Mouse (Mus musculus) ES-Bruce4 (cell line): ENCODE results near the gene Camk2d. TPM values are rescaled to one million over a fixed set of nuclear protein-coding genes. Genes with fewer than 3 reads are reported as not detected.

Source experiments
- H3K27ac ChIP-seq: 2 replicates; pipeline ENCODE4 v1.5.1; 2012; ENCODE audit warnings: low read length, inconsistent platforms; ENCODE audit not compliant: insufficient read depth
- H3K27me3 ChIP-seq: 2 replicates; pipeline ENCODE4 v1.6.1; 2012; ENCODE audit warnings: mild to moderate bottlenecking, low read length, inconsistent platforms; ENCODE audit not compliant: control insufficient read depth, poor library complexity, insufficient read depth, severe bottlenecking
- H3K36me3 ChIP-seq: 2 replicates; pipeline ENCODE4 v1.6.1; 2012; ENCODE audit warnings: inconsistent platforms, mild to moderate bottlenecking, low read length, moderate library complexity; ENCODE audit not compliant: control insufficient read depth, poor library complexity, insufficient read depth, severe bottlenecking
- H3K4me1 ChIP-seq: one replicate; pipeline ENCODE4 v1.8.1; 2011; ENCODE audit warnings: low read length; ENCODE audit not compliant: control insufficient read depth, insufficient read depth
- H3K4me3 ChIP-seq: 2 replicates; pipeline ENCODE4 v1.5.1; 2011; ENCODE audit warnings: low read depth, mild to moderate bottlenecking, low read length
- H3K9ac ChIP-seq: 2 replicates; pipeline ENCODE4 v1.6.1; 2012; ENCODE audit warnings: low read depth, mild to moderate bottlenecking, inconsistent platforms; ENCODE audit not compliant: poor library complexity, severe bottlenecking
- H3K9me3 ChIP-seq: replicated peaks from 2 replicates; pipeline ENCODE4 v1.6.1; 2012; ENCODE audit warnings: mild to moderate bottlenecking, low read length, inconsistent platforms; ENCODE audit not compliant: control insufficient read depth, poor library complexity, insufficient read depth, severe bottlenecking
- CTCF ChIP-seq: IDR thresholded peaks from one replicate; pipeline ENCODE4 v1.8.1; 2011; ENCODE audit warnings: low read depth, low read length
- EP300 ChIP-seq: IDR thresholded peaks from 2 replicates; pipeline ENCODE4 v1.6.1; 2011; ENCODE audit warnings: low read depth, low read length; ENCODE audit not compliant: insufficient read depth
- POLR2A ChIP-seq: IDR thresholded peaks from one replicate; pipeline ENCODE4 v1.8.1; 2011; ENCODE audit warnings: low read length; ENCODE audit not compliant: insufficient read depth
- polyA plus RNA-seq: library from polyadenylated mRNA; stranded (reverse); fragments of >200 nt; gene quantifications from 2 replicates; pipeline ENCODE4 v1.2.4, GENCODE M21; 2011; ENCODE audit warnings: low read depth; ENCODE audit not compliant: missing spikeins, insufficient read depth, insufficient read length

The Camk2d gene
- polyA plus RNA-seq, 1 experiment = 32.9 TPM

- Histone ChIP-seq H3K27me3 (no peaks in the 10 kb centered on the region), H3K9me3 (no peaks in the 10 kb centered on the region), H3K4me3 (no peak overlapping the region), H3K9ac (no peak overlapping the region), H3K27ac (no peak overlapping the region), H3K36me3 (no peaks in the 10 kb centered on the region), H3K4me1 (no peaks in the 10 kb centered on the region)
- TF ChIP-seq POLR2A (no peak), CTCF (no peak), EP300 (no peak)
Measured at GRCm38 (mm10) chr3:126586134-126586533, 10.0 kb upstream of the Camk2d start.

GRCm38 (mm10) chr3:126587477-126587876, 8.6 kb upstream of the Camk2d start:
- no peaks in the 10 kb centered on the region for H3K27me3 ChIP-seq
- no peaks in the 10 kb centered on the region for H3K9me3 ChIP-seq
- no peaks in the 10 kb centered on the region for H3K36me3 ChIP-seq
- H3K27ac ChIP-seq = no peak overlapping the region
- no peaks in the 10 kb centered on the region for H3K4me1 ChIP-seq
- H3K4me3 ChIP-seq = no peak overlapping the region
- no peak overlapping the region for H3K9ac ChIP-seq
- TF ChIP-seq EP300 (no peak), POLR2A (no peak), CTCF (no peak)

- Histone ChIP-seq H3K9ac (no peak overlapping the region), H3K4me1 (no peaks in the 10 kb centered on the region), H3K9me3 (no peaks in the 10 kb centered on the region), H3K27ac (no peak overlapping the region), H3K4me3 (no peak overlapping the region), H3K36me3 (no peaks in the 10 kb centered on the region), H3K27me3 (no peaks in the 10 kb centered on the region)
- TF ChIP-seq POLR2A (no peak), EP300 (no peak), CTCF (no peak)
Measured at GRCm38 (mm10) chr3:126589556-126589955, 6.5 kb upstream of the Camk2d start.

DNA sequence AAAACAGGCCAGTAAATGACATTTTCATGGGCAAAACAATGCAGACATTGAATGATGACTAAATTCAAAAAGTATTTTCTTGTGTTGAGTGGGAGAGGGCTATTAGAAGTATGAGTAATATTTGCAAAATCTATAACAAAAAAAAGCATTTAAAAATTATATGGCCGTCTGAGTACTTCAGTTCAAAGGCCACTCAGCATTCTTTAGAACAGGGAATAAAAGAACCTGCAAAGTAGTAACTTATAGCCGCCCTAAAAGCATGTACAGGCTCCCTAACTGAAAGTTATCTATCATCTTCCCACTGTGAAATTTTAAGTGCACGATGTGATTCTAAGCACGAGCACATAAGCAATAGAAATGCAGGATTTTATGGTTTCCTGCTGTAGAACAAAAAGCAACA, 646 bp upstream of the Camk2d start:
- Histone ChIP-seq H3K27me3 (no peaks in the 10 kb centered on the region), H3K9me3 (no peaks in the 10 kb centered on the region), H3K27ac (no peak overlapping the region), H3K4me1 (no peaks in the 10 kb centered on the region), H3K36me3 (no peaks in the 10 kb centered on the region), H3K4me3 (no peak overlapping the region), H3K9ac (no peak overlapping the region)
- TF ChIP-seq CTCF = no peak
- TF ChIP-seq EP300 = no peak
- TF ChIP-seq POLR2A = no peak

- Histone ChIP-seq H3K4me1 (no peaks in the 10 kb centered on the region), H3K36me3 (no peaks in the 10 kb centered on the region), H3K27ac (peak overlapping the region; percentile 62), H3K27me3 (no peaks in the 10 kb centered on the region), H3K9ac (peak overlapping the region; percentile 76), H3K9me3 (no peaks in the 10 kb centered on the region), H3K4me3 (peak overlapping the region; percentile 86)
- no peak for TF ChIP-seq EP300
- no peak for TF ChIP-seq CTCF
- no peak for TF ChIP-seq POLR2A
Measured at GRCm38 (mm10) chr3:126596491-126597160, 524 bp downstream of the Camk2d start.

GRCm38 (mm10) chr3:126597161-126597595, 1.1 kb downstream of the Camk2d start:
- H3K27ac ChIP-seq = no peak overlapping the region
- TF ChIP-seq CTCF (no peak), POLR2A (no peak), EP300 (no peak)
- H3K36me3 ChIP-seq = no peaks in the 10 kb centered on the region
- H3K4me1 ChIP-seq = no peaks in the 10 kb centered on the region
- no peaks in the 10 kb centered on the region for H3K9me3 ChIP-seq
- peak overlapping the region; percentile 76 for H3K9ac ChIP-seq
- no peaks in the 10 kb centered on the region for H3K27me3 ChIP-seq
- peak overlapping the region; percentile 86 for H3K4me3 ChIP-seq
